Mouse (Mus musculus): ENCODE measurements around the gene Nop53. TPM values are rescaled to one million over a fixed set of nuclear protein-coding genes. Genes with fewer than 3 reads are reported as not detected.

Gene Nop53
- polyA plus RNA-seq, 1 experiment from 2014 or later: 212 TPM

GRCm38 (mm10) chr7:15950008-15950407 is 4.1 kb upstream of the Nop53 start:
- WGBS: 91% methylated on average over 15 of the region's 15 CpGs

GRCm38 (mm10) chr7:15949216-15949790 is 3.4 kb upstream of the Nop53 start:
- 79% methylated on average over 7 of the region's 7 CpGs for WGBS
- peaks cover 27% of the 10 kb centered on the region for H3K36me3 ChIP-seq (ENCODE audit: insufficient read depth, low read length)
- no peaks in the 10 kb centered on the region for H3K27me3 ChIP-seq (ENCODE audit: insufficient read depth, low read length)
- peaks cover 21% of the 10 kb centered on the region for H3K4me1 ChIP-seq (ENCODE audit: insufficient read depth, low read length)
- H3K9ac ChIP-seq (replicated peaks; ENCODE audit: low read length): no peak overlapping the region
- H3K4me2 ChIP-seq (replicated peaks; ENCODE audit: low read depth, low read length): peak overlapping the region; percentile 60; the same call in 1 of the 2 replicates
- H3K27ac ChIP-seq (ENCODE audit: low read length): peak overlapping the region; percentile 73; the same call in 1 of the 2 replicates
- H3K4me3 ChIP-seq (ENCODE audit: low read length): no peak overlapping the region
- peaks cover 4% of the 10 kb centered on the region; the same call in 1 of the 2 replicates for H3K9me3 ChIP-seq (ENCODE audit: low read length)
- no peak for ATAC-seq (ENCODE audit: low FRiP score, low TSS enrichment)

More at GRCm38 (mm10) chr7:15950008-15950407, 4.1 kb upstream of the Nop53 start:
- ATAC-seq (ENCODE audit: low FRiP score, low TSS enrichment): no peak
- Histone ChIP-seq H3K36me3 (ENCODE audit: insufficient read depth, low read length) (peaks cover 25% of the 10 kb centered on the region), H3K9me3 (ENCODE audit: low read length) (peaks cover 4% of the 10 kb centered on the region; the same call in 1 of the 2 replicates), H3K27ac (ENCODE audit: low read length) (no peak overlapping the region), H3K4me2 (replicated peaks; ENCODE audit: low read depth, low read length) (no peak overlapping the region), H3K27me3 (ENCODE audit: insufficient read depth, low read length) (no peaks in the 10 kb centered on the region), H3K4me1 (ENCODE audit: insufficient read depth, low read length) (peaks cover 15% of the 10 kb centered on the region), H3K9ac (replicated peaks; ENCODE audit: low read length) (no peak overlapping the region), H3K4me3 (ENCODE audit: low read length) (no peak overlapping the region)

GRCm38 (mm10) chr7:15948381-15948941 is 2.6 kb upstream of the Nop53 start:
- Histone ChIP-seq H3K4me2 (replicated peaks; ENCODE audit: low read depth, low read length) (peak overlapping the region; percentile 60), H3K36me3 (ENCODE audit: insufficient read depth, low read length) (peaks cover 33% of the 10 kb centered on the region), H3K4me3 (ENCODE audit: low read length) (peak overlapping the region; percentile 37), H3K9ac (replicated peaks; ENCODE audit: low read length) (peak overlapping the region; percentile 58), H3K4me1 (ENCODE audit: insufficient read depth, low read length) (peaks cover 28% of the 10 kb centered on the region), H3K9me3 (ENCODE audit: low read length) (no peaks in the 10 kb centered on the region), H3K27me3 (ENCODE audit: insufficient read depth, low read length) (no peaks in the 10 kb centered on the region), H3K27ac (ENCODE audit: low read length) (peak overlapping the region; percentile 73)
- WGBS: 5% methylated on average over 23 of the region's 23 CpGs
- peak; percentile 83 for ATAC-seq (ENCODE audit: low FRiP score, low TSS enrichment)

DNA sequence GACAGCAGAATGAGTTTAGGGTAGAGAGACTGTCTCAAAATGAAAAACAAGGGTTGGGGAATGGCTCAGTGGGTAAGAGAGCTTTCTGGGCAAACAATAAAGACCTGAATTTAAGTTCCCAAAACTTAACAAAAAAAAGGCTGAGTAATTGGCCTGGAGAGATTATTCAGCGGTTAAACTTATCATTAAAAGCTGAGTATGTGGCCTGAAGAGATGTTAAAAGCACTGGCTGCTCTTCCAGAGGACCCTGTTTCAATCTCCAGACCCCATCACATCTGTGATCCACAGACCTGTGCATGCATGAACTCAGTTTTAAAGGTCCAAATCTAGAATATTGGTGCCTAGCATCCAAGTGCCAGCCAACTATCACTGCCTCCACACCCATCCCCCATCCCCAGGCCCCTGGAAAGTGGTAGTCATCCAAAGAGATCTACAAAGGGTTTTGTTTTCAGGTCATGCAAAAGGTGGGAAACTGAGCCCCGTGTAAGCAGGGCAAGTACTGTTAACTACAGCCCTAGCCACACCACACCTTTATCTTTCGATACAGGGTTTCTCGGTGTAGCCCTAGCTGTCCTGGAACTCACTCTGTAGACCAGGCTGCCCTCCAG is 1.9 kb upstream of the Nop53 start:
- no peak for ATAC-seq (ENCODE audit: low FRiP score, low TSS enrichment)
- Histone ChIP-seq H3K27ac (ENCODE audit: low read length) (peak overlapping the region; percentile 73; the same call in 1 of the 2 replicates), H3K4me1 (ENCODE audit: insufficient read depth, low read length) (peaks cover 28% of the 10 kb centered on the region), H3K9ac (replicated peaks; ENCODE audit: low read length) (peak overlapping the region; percentile 58; the same call in 1 of the 2 replicates), H3K36me3 (ENCODE audit: insufficient read depth, low read length) (peaks cover 36% of the 10 kb centered on the region), H3K9me3 (ENCODE audit: low read length) (no peaks in the 10 kb centered on the region), H3K4me3 (ENCODE audit: low read length) (peak overlapping the region; percentile 37), H3K27me3 (ENCODE audit: insufficient read depth, low read length) (no peaks in the 10 kb centered on the region), H3K4me2 (replicated peaks; ENCODE audit: low read depth, low read length) (peak overlapping the region; percentile 60; the same call in 1 of the 2 replicates)
- 55% methylated on average over 4 of the region's 4 CpGs for WGBS

GRCm38 (mm10) chr7:15945211-15945610 is 663 bp downstream of the Nop53 start:
- H3K4me1 ChIP-seq (ENCODE audit: insufficient read depth, low read length): peaks cover 28% of the 10 kb centered on the region
- 8% methylated on average over 8 of the region's 8 CpGs for WGBS
- H3K36me3 ChIP-seq (ENCODE audit: insufficient read depth, low read length): peaks cover 48% of the 10 kb centered on the region
- peak overlapping the region; percentile 91 for H3K9ac ChIP-seq (replicated peaks; ENCODE audit: low read length)
- H3K27ac ChIP-seq (ENCODE audit: low read length): no peak overlapping the region
- no peak for ATAC-seq (ENCODE audit: low FRiP score, low TSS enrichment)
- no peaks in the 10 kb centered on the region for H3K27me3 ChIP-seq (ENCODE audit: insufficient read depth, low read length)
- H3K4me3 ChIP-seq (ENCODE audit: low read length): peak overlapping the region; percentile 79
- H3K4me2 ChIP-seq (replicated peaks; ENCODE audit: low read depth, low read length): peak overlapping the region; percentile 71
- no peaks in the 10 kb centered on the region for H3K9me3 ChIP-seq (ENCODE audit: low read length)

- H3K9me3 ChIP-seq (ENCODE audit: low read length): no peaks in the 10 kb centered on the region
- 100% methylated on average over 1 of the region's 1 CpGs for WGBS
- peaks cover 51% of the 10 kb centered on the region for H3K36me3 ChIP-seq (ENCODE audit: insufficient read depth, low read length)
- H3K9ac ChIP-seq (replicated peaks; ENCODE audit: low read length): no peak overlapping the region
- no peak overlapping the region for H3K4me2 ChIP-seq (replicated peaks; ENCODE audit: low read depth, low read length)
- no peak overlapping the region for H3K4me3 ChIP-seq (ENCODE audit: low read length)
- H3K27ac ChIP-seq (ENCODE audit: low read length): no peak overlapping the region
- no peak for ATAC-seq (ENCODE audit: low FRiP score, low TSS enrichment)
- no peaks in the 10 kb centered on the region for H3K27me3 ChIP-seq (ENCODE audit: insufficient read depth, low read length)
- peaks cover 28% of the 10 kb centered on the region for H3K4me1 ChIP-seq (ENCODE audit: insufficient read depth, low read length)
Measured at GRCm38 (mm10) chr7:15944311-15944710, 1.6 kb downstream of the Nop53 start.

DNA sequence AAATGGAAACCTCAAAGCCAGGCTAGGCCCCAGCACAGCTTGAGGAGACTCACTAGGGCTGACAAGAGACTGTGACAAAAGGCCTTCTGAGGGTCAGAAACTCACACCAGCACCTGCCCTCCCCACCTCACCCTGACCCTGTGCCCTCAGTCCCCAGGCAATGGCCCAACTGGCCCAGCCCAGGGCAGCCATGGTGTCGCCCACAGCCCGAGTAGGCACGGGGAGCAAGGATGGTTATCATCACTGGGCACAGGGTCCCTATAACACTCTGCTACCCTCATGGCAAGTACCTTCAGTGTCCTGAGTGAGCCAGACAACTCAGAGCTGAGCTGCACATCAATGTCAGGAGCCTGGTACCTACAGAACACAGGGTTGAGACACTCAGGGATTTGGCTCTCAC is 7.3 kb downstream of the Nop53 start:
- Histone ChIP-seq H3K27ac (ENCODE audit: low read length) (no peak overlapping the region), H3K27me3 (ENCODE audit: insufficient read depth, low read length) (no peaks in the 10 kb centered on the region), H3K4me1 (ENCODE audit: insufficient read depth, low read length) (no peaks in the 10 kb centered on the region), H3K4me3 (ENCODE audit: low read length) (no peak overlapping the region), H3K9ac (replicated peaks; ENCODE audit: low read length) (no peak overlapping the region), H3K36me3 (ENCODE audit: insufficient read depth, low read length) (peaks cover 83% of the 10 kb centered on the region), H3K9me3 (ENCODE audit: low read length) (no peaks in the 10 kb centered on the region), H3K4me2 (replicated peaks; ENCODE audit: low read depth, low read length) (no peak overlapping the region)
- no peak for ATAC-seq (ENCODE audit: low FRiP score, low TSS enrichment)
- WGBS: 93% methylated on average over 3 of the region's 3 CpGs

DNA sequence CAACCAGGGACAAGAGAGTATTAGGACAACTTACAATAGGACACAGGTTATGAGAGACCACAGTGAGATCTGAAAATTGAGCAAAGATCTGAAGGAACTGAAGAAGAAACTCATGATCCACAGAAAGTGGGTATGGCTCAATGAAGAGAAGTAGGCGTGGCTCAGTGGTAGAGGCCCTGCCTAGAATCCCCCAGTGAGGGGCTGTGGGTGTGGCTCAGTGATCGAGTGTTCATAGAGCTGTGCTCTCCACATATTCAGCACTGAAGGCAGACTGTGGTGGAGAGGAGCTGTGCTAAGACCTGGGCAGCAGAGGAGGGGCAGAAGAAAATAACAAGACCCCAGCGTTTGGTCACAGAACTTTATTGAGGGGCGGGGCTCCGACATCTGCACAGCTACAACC is 8.4 kb downstream of the Nop53 start:
- H3K36me3 ChIP-seq (ENCODE audit: insufficient read depth, low read length): peaks cover 73% of the 10 kb centered on the region
- no peak overlapping the region for H3K27ac ChIP-seq (ENCODE audit: low read length)
- no peak for ATAC-seq (ENCODE audit: low FRiP score, low TSS enrichment)
- H3K4me3 ChIP-seq (ENCODE audit: low read length): no peak overlapping the region
- H3K27me3 ChIP-seq (ENCODE audit: insufficient read depth, low read length): no peaks in the 10 kb centered on the region
- WGBS: 79% methylated on average over 5 of the region's 5 CpGs
- no peak overlapping the region for H3K4me2 ChIP-seq (replicated peaks; ENCODE audit: low read depth, low read length)
- H3K4me1 ChIP-seq (ENCODE audit: insufficient read depth, low read length): 0 out of 2 replicates have a peak, but pooled peaks cover 3% of the 10 kb centered on the region
- no peak overlapping the region for H3K9ac ChIP-seq (replicated peaks; ENCODE audit: low read length)
- H3K9me3 ChIP-seq (ENCODE audit: low read length): no peaks in the 10 kb centered on the region

DNA sequence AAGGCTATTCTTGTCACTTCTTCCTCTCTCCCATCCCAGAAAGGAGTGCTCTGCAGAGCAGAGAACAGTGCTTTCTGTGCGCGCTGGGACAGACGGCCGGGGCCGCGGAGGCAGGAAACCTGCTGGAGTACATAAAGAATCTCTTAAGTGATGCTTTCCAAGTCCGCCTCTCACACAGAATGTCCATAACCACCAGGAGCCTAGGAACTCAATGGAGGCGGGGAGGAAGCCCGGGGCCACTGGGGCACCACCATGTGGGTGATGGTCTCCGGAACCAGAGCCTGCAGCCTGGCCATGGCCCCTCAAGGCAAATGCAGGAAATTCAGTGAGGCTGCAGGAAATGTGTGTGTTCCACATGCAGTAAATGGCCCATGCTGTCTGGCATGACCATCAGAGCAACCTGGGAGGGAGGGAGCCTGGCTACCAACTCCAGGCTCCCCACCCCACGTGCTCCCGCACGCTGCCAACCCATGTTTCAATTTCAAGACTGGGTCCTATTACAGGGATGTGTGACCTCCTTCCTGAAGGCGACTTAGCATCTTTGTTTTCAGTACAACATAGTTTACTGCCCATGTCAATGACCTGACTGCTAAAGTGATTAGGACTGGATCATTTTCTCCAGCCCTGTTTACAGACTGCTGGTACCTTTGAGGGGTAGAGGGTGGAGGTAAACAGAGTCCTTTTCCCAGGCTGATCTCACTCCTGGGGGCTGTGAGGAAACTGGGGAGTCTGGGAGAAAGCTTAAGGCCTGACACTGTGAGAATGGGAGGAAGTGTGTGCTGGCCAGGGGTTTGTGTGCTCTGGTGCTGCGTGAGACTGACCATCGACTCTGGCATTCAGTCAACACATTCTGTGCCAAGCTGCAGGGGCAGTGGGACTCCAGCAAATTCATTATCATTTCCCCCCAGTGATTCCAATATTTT is 12.2 kb downstream of the Nop53 start:
- 27% methylated on average over 16 of the region's 16 CpGs for WGBS
- Histone ChIP-seq H3K27me3 (ENCODE audit: insufficient read depth, low read length) (no peaks in the 10 kb centered on the region), H3K4me1 (ENCODE audit: insufficient read depth, low read length) (0 out of 2 replicates have a peak, but pooled peaks cover 3% of the 10 kb centered on the region), H3K9me3 (ENCODE audit: low read length) (peaks cover 3% of the 10 kb centered on the region; the same call in 1 of the 2 replicates), H3K27ac (ENCODE audit: low read length) (peak overlapping the region; percentile 75), H3K36me3 (ENCODE audit: insufficient read depth, low read length) (peaks cover 35% of the 10 kb centered on the region), H3K4me2 (replicated peaks; ENCODE audit: low read depth, low read length) (0 out of 2 replicates have a peak overlapping the region, but pooled peaks have one; percentile 3), H3K4me3 (ENCODE audit: low read length) (no peak overlapping the region), H3K9ac (replicated peaks; ENCODE audit: low read length) (no peak overlapping the region)
- peak; percentile 62; the same call in 1 of the 2 replicates for ATAC-seq (ENCODE audit: low FRiP score, low TSS enrichment)
